14 mouse cellular contexts compared by ENCODE assay signal in genomic region chr12:92292460-92293340, GRCm38 (mm10).
DNase-seq lines count a peak whose midpoint lies in the region; ATAC-seq lines count a peak whose summit lies in the region.
"Had no signal": no experiment of that assay in that cellular context is flagged by ENCODE, and none has a peak within 500 bp of the region (broad histone marks: within the 10 kb centered on the region; RNA-seq: fewer than 3 reads in every experiment).

No protein-coding gene starts in this region.

- H3K4me1 ChIP-seq in embryonic facial prominence, embryonic 12.5 days: no peaks in the 10 kb centered on the region
- 0 out of 2 replicates have a peak, but pooled peaks cover 2% of the 10 kb centered on the region for H3K4me1 ChIP-seq in hindbrain, embryonic 11.5 days (replicated peaks; ENCODE audit: control insufficient read depth, insufficient read depth, low read length)
- peaks cover 9% of the 10 kb centered on the region; the same call in 1 of the 2 replicates for H3K4me1 ChIP-seq in midbrain, embryonic 11.5 days (ENCODE audit: control insufficient read depth, insufficient read depth, low read length)
- H3K4me1 ChIP-seq: stomach, embryonic 15.5 days had no signal

- H3K27ac ChIP-seq in embryonic facial prominence, embryonic 12.5 days: no peak overlapping the region
- peak overlapping the region; percentile 77 for H3K27ac ChIP-seq in hindbrain, embryonic 11.5 days (ENCODE audit: low read depth, low read length)
- H3K27ac ChIP-seq in midbrain, embryonic 11.5 days (ENCODE audit: low read depth, low read length): peak overlapping the region; percentile 44
- H3K27ac ChIP-seq: heart, embryonic 13.5 days; stomach, embryonic 15.5 days had no signal

- no peaks in the 10 kb centered on the region for H3K27me3 ChIP-seq in embryonic facial prominence, embryonic 12.5 days
- H3K27me3 ChIP-seq in hindbrain, embryonic 11.5 days (ENCODE audit: control insufficient read depth, insufficient read depth, low read length): no peaks in the 10 kb centered on the region
- H3K27me3 ChIP-seq in midbrain, embryonic 11.5 days (ENCODE audit: control insufficient read depth, insufficient read depth, low read length): no peaks in the 10 kb centered on the region
- H3K27me3 ChIP-seq: heart, embryonic 13.5 days; stomach, embryonic 15.5 days had no signal

- H3K36me3 ChIP-seq in embryonic facial prominence, embryonic 12.5 days: no peaks in the 10 kb centered on the region
- H3K36me3 ChIP-seq in hindbrain, embryonic 11.5 days (ENCODE audit: control insufficient read depth, insufficient read depth, low read length): no peaks in the 10 kb centered on the region
- no peaks in the 10 kb centered on the region for H3K36me3 ChIP-seq in midbrain, embryonic 11.5 days (ENCODE audit: control insufficient read depth, insufficient read depth, low read length)
- H3K36me3 ChIP-seq: heart, embryonic 13.5 days; stomach, embryonic 15.5 days had no signal

- no peaks in the 10 kb centered on the region for H3K9me3 ChIP-seq in embryonic facial prominence, embryonic 12.5 days
- H3K9me3 ChIP-seq in hindbrain, embryonic 11.5 days (ENCODE audit: control insufficient read depth, low read length): no peaks in the 10 kb centered on the region
- no peaks in the 10 kb centered on the region for H3K9me3 ChIP-seq in midbrain, embryonic 11.5 days (ENCODE audit: control insufficient read depth, low read length)
- H3K9me3 ChIP-seq: stomach, embryonic 15.5 days had no signal

- H3K9ac ChIP-seq in embryonic facial prominence, embryonic 12.5 days: no peak overlapping the region
- H3K9ac ChIP-seq in hindbrain, embryonic 11.5 days (ENCODE audit: low read depth, low read length): peak overlapping the region; percentile 44; the same call in 1 of the 2 replicates
- H3K9ac ChIP-seq in midbrain, embryonic 11.5 days (ENCODE audit: low read length): no peak overlapping the region
- H3K9ac ChIP-seq: heart, embryonic 13.5 days; stomach, embryonic 15.5 days had no signal

- peak; percentile 59 for DNase-seq in hindbrain, embryonic 11.5 days (ENCODE audit: low spot score)
- DNase-seq in midbrain, embryonic 11.5 days (ENCODE audit: low spot score, missing footprints): peak; percentile 91
- DNase-seq in retina, embryonic 14.5 days (ENCODE audit: low spot score): peak; percentile 80
- DNase-seq in layer of hippocampus, adult 9-11 months: no peak
- DNase-seq in heart, adult 11 months: no peak
- DNase-seq in ovary, adult 18-20 months (ENCODE audit: low spot score): no peak
- DNase-seq: cerebellum, postnatal 14 days; kidney, adult 11 months; layer of hippocampus, postnatal 36 days; lung, postnatal 14 days; right cerebral cortex, postnatal 4 days had no signal

- H3K4me2 ChIP-seq in embryonic facial prominence, embryonic 12.5 days (replicated peaks): no peak overlapping the region
- H3K4me2 ChIP-seq in hindbrain, embryonic 11.5 days (replicated peaks; ENCODE audit: low read depth, low read length): peak overlapping the region; percentile 25; the same call in 1 of the 2 replicates
- peak overlapping the region; percentile 12; the same call in 1 of the 2 replicates for H3K4me2 ChIP-seq in midbrain, embryonic 11.5 days
- H3K4me2 ChIP-seq: heart, embryonic 13.5 days; stomach, embryonic 15.5 days had no signal

- 30% methylated on average over 11 of the region's 11 CpGs for WGBS in embryonic facial prominence, embryonic 12.5 days
- 11% methylated on average over 11 of the region's 11 CpGs for WGBS in hindbrain, embryonic 11.5 days
- WGBS in midbrain, embryonic 11.5 days: 17% methylated on average over 11 of the region's 11 CpGs

- H3K4me3 ChIP-seq in embryonic facial prominence, embryonic 12.5 days: no peak overlapping the region
- H3K4me3 ChIP-seq in hindbrain, embryonic 11.5 days (ENCODE audit: low read depth, low read length): no peak overlapping the region
- no peak overlapping the region for H3K4me3 ChIP-seq in midbrain, embryonic 11.5 days (ENCODE audit: low read depth, low read length)
- H3K4me3 ChIP-seq: heart, embryonic 13.5 days; stomach, embryonic 15.5 days had no signal

- peak; percentile 35; the same call in 1 of the 2 replicates for ATAC-seq in embryonic facial prominence, embryonic 12.5 days (ENCODE audit: insufficient number of reproducible peaks, insufficient read depth, low FRiP score, low TSS enrichment)
- ATAC-seq in hindbrain, embryonic 11.5 days (ENCODE audit: low FRiP score): peak; percentile 83
- ATAC-seq in midbrain, embryonic 11.5 days (ENCODE audit: low FRiP score): peak; percentile 86

Comparison
In these comparisons a context has a peak if more than half of its experiments do, and no peak if none do; other contexts are left out.
1. ATAC-seq: peak in every context shown above with its lines; median percentile 86 in midbrain, embryonic 11.5 days; 83 in hindbrain, embryonic 11.5 days; 35 in embryonic facial prominence, embryonic 12.5 days.
2. DNase-seq: peak in hindbrain, embryonic 11.5 days (single experiment), midbrain, embryonic 11.5 days (single experiment) and retina, embryonic 14.5 days (single experiment); none in layer of hippocampus, adult 9-11 months (single experiment), heart, adult 11 months (single experiment) and ovary, adult 18-20 months (single experiment).